Mouse (Mus musculus) right cerebral cortex, postnatal 36 days (tissue): ENCODE results near the gene Pygm.
A peak's percentile ranks its signal among the peaks of the same experiment; 100 is the strongest.

Source experiments
- DNase-seq, 2 experiments: peaks; one replicate each; pipeline ENCODE4 v3.0.0; 2022; ENCODE audit warnings: low spot score in 2 of 2, mixed read lengths in 1 of 2

The Pygm gene

GRCm38 (mm10) chr19:6384128-6384527 lies at the start of gene Pygm:
Gene Pygm (plus strand): TSS chr19:6384399.
- peak; percentile 52 for DNase-seq

DNA sequence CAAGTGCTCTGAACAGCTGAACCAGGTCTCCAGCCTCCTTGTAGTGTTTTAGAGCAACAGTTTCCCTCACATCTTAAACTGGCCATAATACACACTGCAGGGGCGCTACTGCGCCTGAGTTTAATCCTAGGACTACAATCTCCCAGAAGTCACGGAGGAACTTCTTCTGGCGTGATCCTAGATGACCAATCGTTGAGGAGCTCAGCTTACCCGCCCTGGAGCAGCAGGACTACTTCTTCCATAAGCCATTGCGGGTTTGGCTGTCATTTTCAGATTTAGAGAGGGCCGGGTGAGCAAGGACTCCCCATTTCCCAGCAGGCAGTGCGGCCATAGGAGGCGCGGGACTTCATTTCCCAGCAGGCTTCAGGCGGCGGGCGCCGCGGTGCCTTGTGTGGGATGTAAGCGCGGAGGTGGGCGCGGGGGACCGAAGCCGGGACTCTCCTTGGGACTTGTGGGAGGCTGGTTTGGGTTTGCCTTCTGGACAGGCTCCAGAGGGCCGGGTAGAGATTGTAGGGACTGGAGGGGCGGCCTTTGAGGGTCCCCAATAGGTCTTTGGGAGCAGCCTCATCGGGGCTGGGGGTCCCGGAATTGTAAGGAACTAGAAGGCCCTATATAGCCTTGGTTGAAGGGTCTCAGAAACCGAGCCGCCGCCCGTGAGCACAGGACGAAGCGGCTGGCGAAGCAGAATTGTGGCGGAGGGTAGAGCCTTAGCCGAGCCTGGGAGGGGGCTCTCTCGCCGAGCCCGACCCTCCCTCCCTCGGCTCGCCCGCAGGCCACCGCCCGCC lies 49.3 kb upstream of the Pygm start, which contains the start of gene Men1:
Gene Men1, plus strand, starts transcription at position 307 of the 785 bp plus-strand sequence.
- DNase-seq: peak; percentile 96 to 97

- DNase-seq: no peak
These were observed 48.8 kb upstream of the Pygm start for GRCm38 (mm10) chr19:6335458-6335827.

GRCm38 (mm10) chr19:6336920-6337319 lies 47.3 kb upstream of the Pygm start:
- no peak for DNase-seq

DNA sequence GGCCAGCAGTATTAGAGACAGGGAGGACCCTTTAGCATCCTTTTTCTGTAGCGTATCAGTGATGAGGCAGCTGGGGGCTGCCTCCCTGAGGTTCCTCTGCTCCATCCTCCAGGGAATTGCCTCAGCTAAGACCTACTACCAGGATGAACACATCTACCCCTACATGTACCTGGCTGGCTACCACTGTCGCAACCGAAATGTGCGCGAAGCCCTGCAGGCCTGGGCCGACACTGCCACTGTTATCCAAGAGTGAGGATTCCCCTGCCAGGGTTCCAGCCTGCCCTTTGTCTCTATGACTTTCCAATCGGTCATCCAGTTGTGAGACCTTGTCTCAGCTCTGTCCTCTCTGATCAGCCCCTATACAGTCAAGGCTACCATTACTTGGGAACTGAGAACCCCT lies 46.0 kb upstream of the Pygm start:
- no peak for DNase-seq

DNA sequence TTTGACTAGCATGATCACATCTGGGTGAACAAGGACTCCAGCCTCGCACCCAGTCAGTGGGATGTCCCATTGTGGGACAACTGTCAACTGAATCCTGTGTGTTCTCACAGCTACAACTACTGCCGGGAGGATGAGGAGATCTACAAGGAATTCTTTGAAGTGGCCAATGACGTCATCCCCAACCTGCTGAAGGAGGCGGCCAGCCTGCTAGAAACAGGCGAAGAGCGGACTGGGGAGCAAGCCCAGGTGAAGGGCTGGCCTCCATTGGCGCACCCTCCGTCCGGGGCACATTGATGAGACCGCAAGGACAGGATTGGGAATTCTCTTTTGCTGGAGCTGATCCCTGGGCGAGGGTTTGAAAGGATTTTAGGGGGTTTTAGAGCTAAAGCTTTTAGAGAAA lies 45.5 kb upstream of the Pygm start:
- no peak for DNase-seq

DNA sequence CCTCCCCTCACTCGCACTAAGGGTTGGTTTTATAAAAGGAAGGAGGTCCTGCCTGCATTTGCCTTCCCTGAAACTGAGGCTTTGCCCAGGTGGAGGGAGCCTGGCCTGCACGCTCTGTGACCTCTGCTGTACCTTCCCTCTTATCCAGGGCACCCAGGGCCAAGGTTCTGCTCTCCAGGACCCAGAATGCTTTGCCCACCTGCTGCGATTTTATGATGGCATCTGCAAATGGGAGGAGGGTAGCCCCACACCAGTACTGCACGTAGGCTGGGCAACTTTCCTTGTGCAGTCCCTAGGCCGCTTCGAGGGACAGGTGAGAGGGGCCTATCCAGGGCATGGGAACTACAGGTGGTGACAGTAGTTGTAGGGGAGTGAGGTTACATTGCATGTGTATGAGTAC lies 45.0 kb upstream of the Pygm start:
- no peak for DNase-seq

DNA sequence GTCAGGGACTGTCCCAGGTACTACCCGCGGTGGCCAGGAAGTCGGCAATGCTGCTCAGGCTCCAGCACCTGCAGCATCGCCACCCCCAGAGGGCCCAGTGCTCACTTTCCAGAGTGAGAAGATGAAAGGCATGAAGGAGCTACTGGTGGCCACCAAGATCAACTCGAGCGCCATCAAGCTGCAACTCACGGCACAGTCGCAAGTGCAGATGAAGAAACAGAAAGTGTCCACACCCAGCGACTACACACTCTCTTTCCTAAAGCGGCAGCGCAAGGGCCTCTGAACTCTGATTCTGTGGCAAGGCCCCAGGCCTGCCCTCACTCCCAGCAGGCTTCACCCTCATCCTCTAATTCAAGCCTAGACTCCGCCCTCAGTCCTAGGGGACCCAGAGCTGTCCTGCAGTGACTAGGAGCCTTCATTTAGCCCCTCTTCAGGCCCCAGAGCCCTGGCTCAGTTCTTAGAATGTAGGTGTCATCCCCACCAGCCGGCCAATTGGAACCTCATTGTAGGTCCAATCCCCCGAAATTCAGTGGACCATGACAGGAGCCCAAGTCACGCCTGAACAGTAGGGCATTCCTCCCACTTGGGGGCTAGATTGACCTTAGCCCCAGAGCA lies 44.2 kb upstream of the Pygm start:
- DNase-seq: no peak

DNA sequence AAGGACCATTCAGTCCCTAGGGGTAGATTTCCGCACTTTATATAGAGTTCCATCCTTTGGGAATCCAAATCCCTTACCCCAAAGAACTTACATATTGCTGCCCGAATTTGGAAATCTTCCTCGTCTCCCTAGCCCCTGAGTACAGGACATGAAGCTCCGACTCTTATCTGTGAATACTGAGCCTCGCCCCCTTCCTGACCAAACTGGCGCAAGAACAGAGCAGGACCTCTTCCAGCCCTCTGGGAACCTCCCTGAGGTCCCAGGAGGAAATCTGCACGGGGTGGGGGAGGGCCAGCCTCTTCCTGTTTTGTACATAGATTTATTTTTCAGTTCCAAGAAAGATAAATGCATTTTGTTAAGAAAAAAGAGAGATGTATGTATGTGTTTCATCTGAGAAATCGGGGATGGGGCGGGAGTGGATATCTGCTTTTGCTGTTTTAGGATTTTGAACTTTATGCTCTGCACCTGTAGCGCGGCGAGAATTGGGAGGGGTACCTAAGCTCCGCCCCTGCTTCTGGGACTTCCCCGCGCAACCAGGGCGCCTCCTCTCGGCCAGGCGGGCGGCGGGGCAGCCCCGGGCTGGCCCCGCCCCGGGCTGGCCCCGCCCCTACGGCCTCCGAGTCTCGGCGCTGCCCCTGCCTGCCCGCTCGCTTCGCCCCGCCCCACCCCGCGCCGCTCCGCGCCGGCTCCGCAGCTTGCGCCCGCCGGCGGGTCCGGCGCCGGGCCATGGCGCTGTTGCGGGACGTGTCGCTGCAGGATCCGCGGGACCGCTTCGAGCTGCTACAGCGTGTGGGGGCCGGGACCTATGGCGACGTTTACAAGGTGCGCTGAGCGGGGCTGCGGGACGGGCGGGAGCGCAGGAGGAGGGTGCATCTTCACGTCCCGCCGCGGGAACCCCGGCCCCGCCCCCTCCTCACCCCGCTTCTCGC lies 43.4 kb upstream of the Pygm start, which contains the start of gene Map4k2:
Gene Map4k2, plus strand, starts transcription at position 612 of the 929 bp plus-strand sequence.
- peak; percentile 48 to 60 for DNase-seq

GRCm38 (mm10) chr19:6341453-6342077 lies 42.6 kb upstream of the Pygm start:
- DNase-seq: no peak

- no peak for DNase-seq
These were observed 41.8 kb upstream of the Pygm start for GRCm38 (mm10) chr19:6342276-6342933.

- no peak for DNase-seq
These were observed 40.9 kb upstream of the Pygm start for GRCm38 (mm10) chr19:6343066-6343925.

GRCm38 (mm10) chr19:6343996-6344395 lies 40.2 kb upstream of the Pygm start:
- DNase-seq: no peak

GRCm38 (mm10) chr19:6346023-6346422 lies 38.2 kb upstream of the Pygm start:
- no peak for DNase-seq

DNA sequence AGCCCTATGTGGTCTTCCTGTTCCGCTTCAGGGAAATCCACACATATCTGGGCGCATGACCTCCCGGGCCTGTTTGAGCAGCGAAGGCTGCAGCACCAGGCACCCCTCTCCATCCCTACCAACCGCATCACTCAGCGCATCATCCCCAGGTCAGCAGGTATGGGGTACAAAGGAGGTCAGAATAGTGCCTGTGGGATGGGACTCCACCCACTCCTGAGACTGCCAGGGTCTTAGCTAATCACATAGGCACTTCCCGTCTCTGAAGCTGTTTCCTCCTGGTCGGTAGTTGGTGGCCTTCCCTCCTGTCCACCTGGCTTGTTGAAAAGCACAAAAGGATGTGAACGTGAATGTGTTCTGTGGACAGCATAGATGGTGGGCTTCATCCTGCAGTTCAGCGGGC lies 37.5 kb upstream of the Pygm start:
- DNase-seq: no peak

DNA sequence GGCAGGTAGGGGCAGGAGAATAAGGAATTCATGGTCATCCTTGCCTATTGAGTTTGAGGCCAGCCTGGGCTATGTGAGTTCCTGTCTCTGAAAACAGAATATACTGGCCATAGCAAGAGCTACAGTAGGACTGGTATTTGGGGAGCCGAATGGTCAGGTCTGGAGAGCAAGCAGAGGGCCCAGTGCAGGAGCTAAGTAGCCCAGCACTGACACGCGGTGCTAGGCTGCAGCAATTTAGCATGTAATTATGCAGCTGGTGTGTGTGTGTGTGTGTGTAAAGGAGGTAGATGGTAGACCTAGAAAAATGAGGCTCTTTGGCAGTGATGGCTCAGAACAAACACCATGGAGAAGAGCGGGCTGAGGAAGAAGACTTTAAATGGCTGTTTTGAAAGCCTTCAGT lies 36.6 kb upstream of the Pygm start:
- no peak for DNase-seq

DNA sequence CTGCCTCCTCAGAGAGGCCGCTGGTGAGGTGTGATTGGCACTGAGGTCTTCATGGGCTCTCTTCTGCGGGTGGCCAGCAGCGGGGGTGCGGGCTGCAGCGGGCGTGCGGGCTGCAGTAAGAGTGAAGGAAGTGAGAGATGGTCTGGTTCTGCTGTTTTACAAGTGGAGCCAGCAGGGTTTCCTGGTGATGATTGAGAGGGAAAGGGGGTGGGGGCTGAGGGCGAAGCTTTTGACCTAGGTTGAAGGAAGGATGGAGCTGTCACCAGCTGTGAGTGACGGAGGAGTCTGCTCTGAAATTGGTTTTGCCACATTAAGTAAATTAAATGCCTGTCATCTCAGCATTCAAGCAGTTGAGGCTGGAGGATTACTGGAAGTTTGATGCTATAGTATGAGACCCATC lies 35.5 kb upstream of the Pygm start:
- no peak for DNase-seq

GRCm38 (mm10) chr19:6349215-6349983 lies 34.8 kb upstream of the Pygm start:
- DNase-seq: no peak

DNA sequence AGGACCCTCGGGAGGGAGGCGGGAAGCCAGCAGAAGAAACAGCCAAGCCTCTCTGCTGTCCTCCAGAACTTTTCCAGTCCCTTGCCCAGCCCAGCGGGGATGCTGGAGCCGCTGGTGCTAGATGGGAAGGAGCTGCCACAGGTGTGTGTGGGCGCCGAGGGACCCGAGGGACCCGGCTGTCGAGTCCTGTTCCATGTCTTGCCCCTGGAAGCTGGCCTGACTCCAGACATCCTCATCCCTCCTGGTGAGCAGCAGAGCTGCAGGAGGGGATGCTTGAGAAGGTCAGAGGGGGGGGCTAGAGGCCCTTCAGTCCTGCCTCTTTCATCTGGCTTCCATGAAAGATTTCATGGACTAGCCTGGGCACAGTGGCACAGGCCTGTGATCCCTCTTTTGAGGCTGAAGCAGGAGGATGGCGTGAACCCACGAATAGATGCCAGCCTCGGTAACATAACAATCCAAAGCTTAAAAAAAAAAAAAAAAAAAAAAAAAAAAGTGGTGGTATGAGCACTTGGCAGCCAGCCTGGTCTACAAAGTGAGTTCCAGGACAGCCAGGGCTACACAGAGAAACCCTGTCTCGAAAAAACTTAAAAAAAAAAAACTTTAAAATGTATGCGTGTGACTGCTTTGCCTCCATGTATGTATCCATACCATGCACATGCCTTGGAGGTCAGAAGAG lies 32.6 kb upstream of the Pygm start:
- no peak for DNase-seq
